Mouse (Mus musculus): ENCODE data around the gene Gsc.

GRCm38 (mm10) chr12:104448099-104448498, 25.0 kb downstream of the Gsc start:
- TF ChIP-seq CTCF (IDR thresholded peaks at IDR 0.05; ENCODE audit: low read depth) (peak; percentile 70), EP300 (IDR thresholded peaks at IDR 0.05; ENCODE audit: low read depth) (no peak)
